Mouse (Mus musculus) cortical plate, adult 2 months (tissue): ENCODE measurements around the gene Hoxc9.

Experiments used
- CTCF ChIP-seq: fragments of 200-500 bp; IDR thresholded peaks from 2 replicates; pipeline ENCODE4 v1.5.1; 2011; ENCODE audit warnings: mild to moderate bottlenecking, control low read depth, low read length; ENCODE audit not compliant: insufficient read depth; ENCODE audit errors: extremely low read depth
- POLR2A ChIP-seq: fragments of 200-500 bp; IDR thresholded peaks from 2 replicates; pipeline ENCODE4 v1.6.1; 2011; ENCODE audit warnings: mild to moderate bottlenecking, low read length, control low read depth; ENCODE audit not compliant: insufficient read depth; ENCODE audit errors: extremely low read depth

- no peak for TF ChIP-seq CTCF
- no peak for TF ChIP-seq POLR2A
Observed at GRCm38 (mm10) chr15:102963259-102963658, 13.0 kb upstream of the Hoxc9 start.
